Mouse (Mus musculus) urinary bladder, postnatal 10 days (tissue): ENCODE data around the gene Chrd.

Experiments used
- DNase-seq: peaks from one replicate; pipeline ENCODE4 v3.0.0; 2022; ENCODE audit warnings: low spot score

Chrd gene

GRCm38 (mm10) chr16:20710810-20711209, 22.1 kb upstream of the Chrd start:
- DNase-seq: no peak

GRCm38 (mm10) chr16:20712190-20712589, 20.7 kb upstream of the Chrd start:
- DNase-seq: no peak

- DNase-seq: no peak
Measured at GRCm38 (mm10) chr16:20712889-20713288, 20.0 kb upstream of the Chrd start.

- DNase-seq: no peak
Measured at GRCm38 (mm10) chr16:20714307-20715080, 18.4 kb upstream of the Chrd start.

- no peak for DNase-seq
Measured at GRCm38 (mm10) chr16:20715161-20715560, 17.8 kb upstream of the Chrd start.

GRCm38 (mm10) chr16:20715566-20715965, 17.4 kb upstream of the Chrd start:
- no peak for DNase-seq

- DNase-seq: no peak
Measured at GRCm38 (mm10) chr16:20715976-20716840, 16.7 kb upstream of the Chrd start.

- no peak for DNase-seq
Measured at GRCm38 (mm10) chr16:20716841-20717180, 16.1 kb upstream of the Chrd start.

GRCm38 (mm10) chr16:20717181-20717977, 15.5 kb upstream of the Chrd start, which contains the start of the genes Polr2h and Clcn2:
Gene Polr2h, plus strand, starts transcription at chr16:20717665.
Gene Clcn2, minus strand, starts transcription at chr16:20717746.
- peak; percentile 88 for DNase-seq

- DNase-seq: no peak
Measured at GRCm38 (mm10) chr16:20717978-20718670, 14.8 kb upstream of the Chrd start.

- no peak for DNase-seq
Measured at GRCm38 (mm10) chr16:20721808-20722207, 11.1 kb upstream of the Chrd start.

GRCm38 (mm10) chr16:20722736-20723135, 10.2 kb upstream of the Chrd start:
- DNase-seq: no peak

- no peak for DNase-seq
Measured at GRCm38 (mm10) chr16:20723247-20723646, 9.7 kb upstream of the Chrd start.

GRCm38 (mm10) chr16:20724338-20724748, 8.6 kb upstream of the Chrd start:
- DNase-seq: no peak

- no peak for DNase-seq
Measured at GRCm38 (mm10) chr16:20725321-20725720, 7.6 kb upstream of the Chrd start.

GRCm38 (mm10) chr16:20725750-20726149, 7.2 kb upstream of the Chrd start:
- no peak for DNase-seq

GRCm38 (mm10) chr16:20726384-20726783, 6.5 kb upstream of the Chrd start:
- no peak for DNase-seq

- DNase-seq: no peak
Measured at GRCm38 (mm10) chr16:20730293-20730711, 2.6 kb upstream of the Chrd start.

- DNase-seq: no peak
Measured at GRCm38 (mm10) chr16:20731688-20732087, 1.2 kb upstream of the Chrd start.

- no peak for DNase-seq
Measured at GRCm38 (mm10) chr16:20732251-20732924, 539 bp upstream of the Chrd start.
